Mouse (Mus musculus) layer of hippocampus, postnatal 14 days (tissue): ENCODE measurements around the gene Baiap2l1. TPM values are rescaled to one million over a fixed set of nuclear protein-coding genes. Genes with fewer than 3 reads are reported as not detected.
"Not testable (repeated sequence)": the region's sequence is repeated elsewhere in the genome, so short reads cannot be mapped to it uniquely, and the experiment has no call there.

Source experiments
- DNase-seq, 2 experiments: peaks; one replicate each; pipeline ENCODE4 v3.0.0; 2021 to 2022; ENCODE audit warnings: low spot score in 2 of 2, mixed read lengths in 1 of 2
- long read RNA-seq, 2 experiments: library from polyadenylated mRNA; stranded (forward); transcript quantifications; one replicate each; pipeline ENCODE4 v2.0.0; 2021
- total RNA-seq, 2 experiments: library from RNA; stranded (reverse); gene quantifications; 2 replicates each; pipeline ENCODE4 v1.2.3; 2021

Gene Baiap2l1
- total RNA-seq = 1 to 10 TPM in 1 of 2 experiments, under 1 TPM in 1; 0.57 to 1.4 TPM
- long read RNA-seq, experiment 1, partial matches to known transcripts = 1 of 1 reads
- long read RNA-seq, experiment 1, other reads (novel, unspliced or antisense) = 0 of 1 reads
- long read RNA-seq, experiment 2, partial matches to known transcripts = 0 of 4 reads
- long read RNA-seq, experiment 2, other reads (novel, unspliced or antisense) = 3 of 4 reads

DNA sequence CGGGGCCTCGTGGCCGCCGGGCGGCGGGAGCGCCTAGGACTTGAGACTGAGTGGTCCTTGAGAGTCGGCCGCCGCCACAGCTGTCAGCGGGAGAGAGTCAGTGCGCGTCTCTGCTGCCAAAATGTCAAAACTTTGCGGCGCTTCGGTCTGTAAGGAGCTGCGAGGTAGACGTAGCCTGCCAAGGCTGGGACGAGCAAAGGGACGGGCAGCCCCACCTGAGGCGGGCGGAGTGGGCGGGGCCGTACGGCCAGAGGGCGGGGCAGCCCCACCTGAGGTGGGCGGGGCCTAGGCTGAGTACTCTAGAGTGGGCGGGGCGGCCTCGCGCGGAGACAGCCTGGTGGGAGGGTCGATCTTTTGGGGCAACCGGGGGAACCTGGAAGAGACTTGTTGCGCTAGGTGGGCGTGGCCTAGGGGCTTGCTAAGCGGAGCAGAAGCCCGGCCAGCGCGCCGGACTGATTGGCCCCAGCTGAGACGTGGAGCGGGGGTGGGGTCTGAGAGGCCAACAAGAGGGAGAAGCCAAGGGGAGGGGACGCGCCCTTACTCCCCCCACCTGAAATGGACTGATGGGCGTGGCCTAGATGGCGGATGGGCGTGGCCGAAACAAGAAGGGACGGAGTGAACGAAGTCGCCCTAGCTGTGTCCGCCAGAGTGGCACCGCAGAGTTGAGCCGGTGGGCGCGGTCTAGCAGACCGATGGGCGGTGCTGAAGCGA is at the start of gene Baiap2l1:
Gene Baiap2l1, minus strand, starts transcription at position 232 of the 711 bp plus-strand sequence.
- peak; percentile 18 to 26 for DNase-seq

DNA sequence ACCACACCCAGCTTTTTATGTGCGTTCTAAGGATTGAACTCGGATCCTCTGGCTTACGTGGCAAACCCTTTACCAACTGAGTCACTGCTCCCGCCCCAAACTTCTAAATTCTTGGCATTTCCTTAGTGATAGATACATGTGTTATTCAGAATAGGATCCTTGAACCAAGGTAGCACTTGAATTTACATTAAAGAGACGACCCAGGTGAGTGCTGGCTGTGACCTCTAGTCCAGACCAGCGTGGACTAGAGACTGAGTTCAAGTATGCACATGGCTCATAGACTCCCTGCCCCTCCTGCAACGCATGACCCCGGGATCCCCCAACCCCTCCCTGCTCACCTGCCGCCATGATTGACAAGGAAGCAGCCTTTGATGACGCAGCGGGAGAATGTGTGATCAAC is 48.3 kb upstream of the Baiap2l1 start:
- DNase-seq = no peak

DNA sequence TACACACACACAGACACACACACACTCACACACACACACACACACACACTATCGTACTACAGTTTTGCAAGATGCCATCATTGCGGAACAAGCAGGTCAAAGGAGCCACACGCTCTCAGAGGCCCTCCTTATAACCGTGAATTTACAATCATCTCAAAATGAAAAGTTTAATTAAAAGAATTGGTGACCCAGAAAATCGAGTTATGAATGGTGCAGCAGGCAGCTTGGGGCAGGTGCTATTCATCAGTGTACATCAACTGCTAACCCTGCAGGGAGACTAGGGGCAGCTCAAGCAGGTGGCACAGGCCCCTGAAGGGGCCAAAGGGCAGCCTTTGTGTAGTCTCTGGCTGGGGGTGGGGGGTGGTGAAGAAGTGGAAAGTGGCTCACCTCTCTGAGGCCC is 42.9 kb upstream of the Baiap2l1 start:
- no peak for DNase-seq

DNA sequence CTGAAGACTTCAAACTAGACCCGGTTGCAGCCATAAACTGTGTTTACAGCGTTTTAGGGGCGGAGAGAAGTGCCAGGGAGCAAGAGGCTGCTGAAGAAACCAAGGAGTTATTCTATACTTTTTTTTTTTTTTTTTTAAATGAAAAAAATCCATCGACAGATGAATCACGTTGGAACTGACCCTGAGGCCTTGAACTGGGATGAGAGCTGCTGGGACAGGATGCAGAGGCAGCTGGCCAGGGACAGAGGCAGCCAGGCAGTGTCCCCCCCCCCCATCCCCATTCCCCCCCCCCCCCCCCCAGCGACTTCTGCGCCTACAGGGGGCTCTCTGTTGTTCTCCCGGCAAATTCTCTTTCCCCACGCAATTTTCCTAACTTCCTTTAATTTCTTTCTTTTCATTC is 39.7 kb upstream of the Baiap2l1 start:
- DNase-seq = no peak

DNA sequence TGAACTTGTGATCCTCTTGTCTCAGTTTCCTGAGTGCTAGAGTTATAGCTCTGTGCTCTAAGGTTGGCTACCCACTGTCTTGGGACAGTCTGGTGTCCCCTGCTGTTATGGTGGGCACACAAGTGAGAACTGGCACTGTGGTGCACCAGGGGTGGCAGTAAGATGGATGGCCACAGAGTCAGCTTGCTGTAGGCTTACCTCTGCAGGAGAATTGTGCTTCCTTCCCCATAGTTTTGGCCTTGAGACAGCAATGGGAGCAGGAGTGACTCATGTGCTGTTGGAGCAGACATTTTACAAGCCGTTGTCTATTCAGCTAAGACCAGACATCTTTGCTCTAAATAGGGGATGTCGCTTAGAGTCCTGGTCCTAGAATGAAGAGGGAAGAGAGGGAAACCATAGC is 36.2 kb upstream of the Baiap2l1 start:
- DNase-seq = no peak

DNA sequence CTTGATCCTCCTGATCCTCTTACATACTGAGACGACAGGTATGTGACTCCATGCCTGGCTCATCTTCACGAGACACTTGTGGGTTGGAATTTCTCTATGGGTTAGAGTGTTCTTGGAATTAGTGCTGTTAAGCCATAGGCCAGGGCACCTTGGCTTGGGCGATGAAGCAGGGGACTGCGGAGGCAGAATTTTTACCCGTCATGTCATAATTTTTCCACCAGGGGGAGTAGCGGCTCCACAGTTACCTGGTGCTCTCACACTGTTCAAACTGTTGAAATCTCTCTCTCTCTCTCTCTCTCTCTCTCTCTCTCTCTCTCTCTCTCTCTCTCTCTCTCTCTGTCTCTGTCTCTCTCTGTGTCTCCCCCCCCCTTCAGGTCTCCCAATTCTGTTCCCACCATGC is 29.9 kb upstream of the Baiap2l1 start:
- DNase-seq = peak; percentile 63 to 71

DNA sequence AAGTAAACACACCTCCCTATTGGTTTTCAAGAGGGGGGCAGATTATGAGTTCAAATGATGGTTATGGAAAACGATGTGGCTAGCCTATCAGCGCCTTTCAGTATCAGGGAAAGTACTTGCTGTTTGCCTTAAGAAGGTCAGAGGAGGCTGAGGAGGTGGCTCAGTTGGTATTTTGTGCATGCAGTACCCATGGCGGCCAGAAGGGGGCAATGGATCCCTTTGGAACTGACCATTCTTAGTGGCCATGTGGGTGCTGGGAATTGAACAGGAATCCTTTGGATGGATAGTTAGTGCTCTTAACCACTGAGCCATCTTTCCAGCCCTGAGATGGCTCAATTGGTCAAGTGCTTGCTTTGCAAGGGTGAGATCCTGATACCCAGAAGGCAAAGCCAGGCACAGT is 26.0 kb upstream of the Baiap2l1 start:
- no peak for DNase-seq

DNA sequence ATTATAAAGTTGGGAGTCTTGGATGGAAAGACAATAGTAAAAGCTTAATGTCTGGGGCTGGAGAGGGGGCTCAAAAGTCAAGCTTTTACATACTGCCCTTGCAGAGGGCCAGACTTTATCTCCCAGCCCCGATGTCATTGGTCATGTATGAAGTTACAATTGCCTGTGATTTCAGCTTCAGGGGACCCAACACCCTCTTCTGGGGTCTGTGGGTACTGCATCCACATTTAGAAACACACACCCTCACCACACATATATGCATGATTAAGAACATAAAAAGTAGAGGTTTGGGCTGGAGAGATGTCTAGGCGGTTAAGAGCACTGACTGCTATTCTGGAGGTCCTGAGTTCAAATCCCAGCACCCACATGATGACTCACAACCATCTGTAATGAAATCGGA is 23.9 kb upstream of the Baiap2l1 start:
- no peak for DNase-seq

DNA sequence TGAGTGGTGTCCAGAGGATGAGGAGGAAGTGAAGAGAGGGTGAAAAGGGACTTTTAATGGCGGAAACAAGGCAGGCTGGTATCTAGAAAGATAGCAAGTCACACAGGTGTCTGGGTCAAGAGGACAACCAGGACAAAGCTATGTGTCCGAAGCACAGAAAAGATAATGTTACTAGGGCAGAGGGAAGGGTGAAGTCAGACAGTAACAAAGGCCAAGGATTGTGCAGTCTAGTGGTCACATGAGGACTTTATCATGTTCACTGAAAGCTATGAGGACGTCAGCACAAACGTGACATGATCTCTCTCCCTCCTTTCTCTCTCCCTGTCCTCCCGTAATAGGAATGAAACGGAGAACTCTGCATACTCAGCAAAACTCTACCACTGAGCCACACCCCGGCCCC is 22.8 kb upstream of the Baiap2l1 start:
- DNase-seq = no peak

DNA sequence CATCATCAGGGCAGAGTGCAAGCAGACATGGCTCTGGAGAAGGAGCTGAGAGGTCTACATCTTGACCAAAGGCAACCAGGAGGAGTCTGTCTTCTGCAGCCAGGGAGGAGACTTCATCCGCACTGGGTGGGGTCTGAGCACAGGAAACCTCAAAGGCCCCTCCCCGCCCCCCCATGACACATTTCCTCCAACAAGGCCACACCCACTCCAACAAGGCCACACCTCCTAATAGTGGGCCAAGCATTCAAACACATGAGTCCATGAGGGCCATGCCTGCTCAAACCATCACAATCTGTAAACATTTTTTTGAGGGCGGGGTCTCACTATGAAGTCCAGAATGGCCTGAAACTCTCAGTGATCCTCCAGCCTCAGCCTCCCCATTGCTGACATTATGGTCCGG is 21.5 kb upstream of the Baiap2l1 start:
- no peak for DNase-seq

DNA sequence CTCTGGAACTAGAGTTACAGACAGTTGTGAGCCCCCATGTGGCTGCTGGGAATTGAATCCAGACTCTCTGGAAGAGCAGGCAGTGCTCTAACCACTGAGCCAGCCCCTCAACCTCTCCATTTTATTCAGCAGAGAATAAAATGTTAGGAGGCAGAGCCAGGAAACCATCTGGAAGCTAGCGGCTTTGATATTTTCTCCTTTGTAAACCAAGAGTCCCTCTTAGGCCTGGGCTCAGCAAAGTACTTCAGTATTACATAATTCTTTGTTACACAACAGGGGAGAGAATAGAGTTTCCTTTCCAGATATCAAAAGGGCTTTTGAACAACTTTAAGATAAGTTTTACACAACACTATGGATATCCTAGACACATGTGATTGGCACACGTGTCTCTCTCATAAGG is 15.0 kb upstream of the Baiap2l1 start:
- no peak for DNase-seq

DNA sequence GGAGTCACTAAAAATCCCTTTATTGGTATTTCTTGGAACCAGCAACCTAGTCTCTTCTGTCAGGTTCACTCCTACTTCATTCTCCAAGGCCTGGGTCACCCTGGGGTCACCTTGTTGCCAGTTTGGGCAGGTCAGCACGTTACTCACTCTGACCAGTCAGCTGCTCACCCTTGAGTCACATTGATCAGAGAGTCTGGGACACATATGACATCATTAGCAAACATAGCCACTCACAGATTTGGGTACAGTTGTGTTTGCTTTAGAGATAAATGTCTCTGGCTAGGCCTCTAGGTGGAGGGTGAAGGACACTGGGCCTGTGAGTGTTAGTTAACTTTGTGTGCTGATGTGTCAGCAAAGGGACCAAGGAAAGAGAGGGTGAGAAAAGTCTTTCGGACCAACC is 14.3 kb upstream of the Baiap2l1 start:
- DNase-seq = no peak

DNA sequence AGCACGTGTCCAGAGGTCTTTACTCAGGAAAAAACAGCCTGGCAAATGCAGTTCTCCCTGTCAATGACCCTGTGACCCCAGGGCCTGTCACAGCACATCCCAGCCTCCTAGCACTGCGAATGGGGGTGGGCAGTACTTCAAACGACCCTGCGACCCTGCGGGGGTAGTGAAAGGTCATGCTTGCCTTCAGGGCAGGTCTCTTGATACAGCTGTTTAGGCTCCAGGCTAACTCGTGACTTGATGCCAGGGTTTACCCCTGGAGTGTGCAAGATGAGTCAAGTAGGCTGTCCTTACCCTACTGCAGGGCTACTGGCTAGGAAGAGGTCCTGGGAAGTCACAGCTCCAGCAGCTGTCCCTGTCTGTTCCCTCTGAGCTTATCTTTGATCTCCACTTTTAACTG is 13.1 kb upstream of the Baiap2l1 start:
- DNase-seq = no peak

DNA sequence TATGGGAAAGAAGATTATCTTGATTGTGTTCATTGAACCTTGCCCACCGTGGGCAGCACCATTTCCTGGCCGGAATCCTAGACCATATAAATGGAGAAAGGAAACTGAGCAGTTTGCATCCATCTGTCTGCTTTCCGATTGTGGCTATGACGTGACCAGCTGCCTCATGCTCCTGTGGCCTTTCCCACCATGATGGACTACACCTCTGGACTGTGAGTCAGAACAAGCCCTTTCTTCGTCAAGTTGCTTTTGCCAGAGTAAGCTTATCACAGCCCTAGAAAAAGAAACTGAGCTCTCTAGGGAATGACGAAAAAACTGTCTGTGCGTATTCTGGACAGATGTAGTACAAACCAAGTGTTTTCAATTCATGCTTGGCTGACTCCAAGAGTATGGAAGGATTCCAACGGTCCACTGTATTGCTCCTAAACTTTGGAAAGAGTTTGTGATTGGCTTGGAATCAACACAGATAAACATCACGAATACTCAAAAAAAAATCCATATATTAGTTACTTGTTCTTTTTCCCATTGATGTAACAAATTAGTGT is 10.8 kb upstream of the Baiap2l1 start:
- no peak for DNase-seq

DNA sequence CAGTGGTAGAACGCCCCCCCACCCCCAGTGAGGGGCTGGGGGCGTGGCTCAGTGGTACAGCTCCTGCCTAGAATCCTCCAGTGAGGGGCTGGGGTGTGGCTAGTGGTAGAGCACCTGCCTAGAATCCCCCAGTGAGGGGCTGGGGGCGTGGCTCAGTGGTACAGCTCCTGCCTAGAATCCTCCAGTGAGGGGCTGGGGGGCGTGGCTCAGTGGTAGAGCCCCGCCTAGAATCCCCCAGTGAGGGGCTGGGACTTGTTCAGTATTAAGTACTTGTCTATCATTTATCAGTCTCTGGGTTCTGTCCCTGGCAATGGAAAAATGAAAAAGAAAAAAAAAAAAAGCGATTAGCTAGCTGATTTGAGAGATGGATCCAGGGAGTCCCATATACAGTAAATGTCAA is 8.6 kb upstream of the Baiap2l1 start:
- DNase-seq = not testable (repeated sequence)

DNA sequence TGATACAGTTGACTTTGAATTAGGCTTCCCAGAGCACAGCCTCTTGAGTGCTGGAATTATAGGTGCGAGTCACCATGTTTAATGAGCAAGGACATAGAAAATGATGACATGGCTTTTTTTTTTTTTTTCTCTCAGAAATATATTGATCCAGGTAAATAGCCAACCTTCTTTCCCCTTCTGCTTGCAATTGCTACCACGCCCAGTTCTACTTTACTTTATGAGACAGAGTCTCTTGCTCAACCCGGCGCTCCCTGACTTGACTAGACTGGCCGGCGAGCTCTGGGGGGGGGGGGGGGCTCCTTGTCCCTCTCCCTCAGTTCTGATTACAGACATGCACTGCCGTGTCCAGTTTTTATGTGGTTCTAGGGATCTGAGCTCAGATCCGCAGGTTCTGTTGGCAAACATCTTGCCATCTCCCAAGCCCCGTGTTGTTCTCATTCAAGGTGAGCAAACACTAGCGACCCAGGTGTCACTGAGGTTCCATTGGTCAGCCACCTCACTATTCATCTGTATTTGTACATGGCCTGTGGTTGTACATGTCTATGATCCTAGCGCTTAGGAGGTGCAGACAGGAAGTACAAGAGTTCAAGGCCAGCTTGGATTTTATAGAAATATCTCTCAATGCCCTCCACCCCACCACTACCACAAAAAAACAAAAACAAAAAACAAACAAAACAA is 6.9 kb upstream of the Baiap2l1 start:
- DNase-seq = no peak

DNA sequence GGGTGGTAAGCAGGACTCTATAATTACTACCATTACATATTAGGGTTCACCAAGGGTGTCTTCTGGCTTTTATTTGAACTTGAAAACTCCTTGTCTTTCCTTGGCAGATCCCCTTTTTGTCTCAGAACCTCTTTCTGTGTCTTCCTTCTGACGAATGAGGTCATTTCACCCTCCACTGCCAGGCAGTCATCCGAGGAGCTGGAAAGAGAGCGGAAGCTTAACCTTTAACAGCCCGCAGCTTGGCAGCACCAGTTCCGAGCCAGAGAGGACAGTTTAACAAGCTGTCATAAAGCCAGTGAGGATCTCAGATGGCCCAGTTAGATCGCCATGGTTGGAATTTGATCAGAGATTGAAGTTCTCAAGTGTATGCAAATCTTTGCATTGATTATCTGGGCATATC is 2.4 kb upstream of the Baiap2l1 start:
- DNase-seq = no peak

DNA sequence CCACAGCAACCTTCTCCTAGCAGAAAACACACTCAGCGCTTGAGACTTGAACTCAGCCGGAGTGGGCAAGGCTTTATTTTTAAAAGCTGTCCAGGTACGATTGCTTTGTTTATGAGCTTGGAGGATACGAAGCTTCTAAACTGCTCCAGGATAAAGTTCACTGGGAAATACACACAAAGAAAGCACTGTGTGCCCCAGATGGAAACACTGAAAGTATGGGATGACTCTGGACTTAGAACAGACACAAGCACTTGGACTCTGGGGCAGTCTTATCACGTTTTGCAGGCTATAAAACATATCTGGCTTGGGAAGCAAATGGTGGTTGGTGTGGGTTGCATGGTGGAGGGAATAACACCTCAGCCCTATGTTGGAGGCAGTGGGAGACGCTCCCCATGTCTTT is 2.0 kb upstream of the Baiap2l1 start:
- no peak for DNase-seq

DNA sequence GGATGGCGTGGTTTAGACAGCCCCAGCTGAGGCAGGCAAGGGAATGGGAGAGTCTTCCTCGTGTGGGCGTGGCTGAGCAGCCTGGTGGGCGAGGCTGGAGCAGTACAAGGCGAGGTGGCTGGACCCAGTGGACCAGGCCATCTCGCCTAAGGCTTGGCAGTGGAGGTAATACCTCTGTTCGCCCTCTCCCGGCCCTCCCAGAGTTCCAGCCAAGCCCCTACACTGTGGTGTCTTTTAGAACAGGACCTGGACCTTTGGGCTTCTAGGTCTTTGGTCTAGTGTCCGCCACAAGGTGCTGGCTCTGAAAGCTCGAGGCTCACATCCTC is 643 bp upstream of the Baiap2l1 start:
- DNase-seq = no peak

DNA sequence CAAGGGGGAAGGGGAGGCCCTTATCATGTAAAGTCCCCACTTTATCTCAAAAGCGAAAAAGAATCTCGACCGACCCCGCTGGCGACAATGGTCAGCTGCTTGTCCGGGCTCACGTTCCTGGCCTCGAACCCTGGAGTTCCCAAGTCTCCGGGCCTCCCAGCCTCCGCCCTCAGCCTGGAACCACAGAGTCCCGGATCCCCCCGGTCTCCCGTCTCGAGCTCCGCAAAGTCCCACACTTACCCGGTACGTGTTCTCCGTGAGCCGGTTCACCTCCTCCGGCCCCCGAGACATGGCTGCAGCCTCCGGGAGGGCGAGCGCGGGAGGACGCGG is 396 bp downstream of the Baiap2l1 start:
- no peak for DNase-seq

DNA sequence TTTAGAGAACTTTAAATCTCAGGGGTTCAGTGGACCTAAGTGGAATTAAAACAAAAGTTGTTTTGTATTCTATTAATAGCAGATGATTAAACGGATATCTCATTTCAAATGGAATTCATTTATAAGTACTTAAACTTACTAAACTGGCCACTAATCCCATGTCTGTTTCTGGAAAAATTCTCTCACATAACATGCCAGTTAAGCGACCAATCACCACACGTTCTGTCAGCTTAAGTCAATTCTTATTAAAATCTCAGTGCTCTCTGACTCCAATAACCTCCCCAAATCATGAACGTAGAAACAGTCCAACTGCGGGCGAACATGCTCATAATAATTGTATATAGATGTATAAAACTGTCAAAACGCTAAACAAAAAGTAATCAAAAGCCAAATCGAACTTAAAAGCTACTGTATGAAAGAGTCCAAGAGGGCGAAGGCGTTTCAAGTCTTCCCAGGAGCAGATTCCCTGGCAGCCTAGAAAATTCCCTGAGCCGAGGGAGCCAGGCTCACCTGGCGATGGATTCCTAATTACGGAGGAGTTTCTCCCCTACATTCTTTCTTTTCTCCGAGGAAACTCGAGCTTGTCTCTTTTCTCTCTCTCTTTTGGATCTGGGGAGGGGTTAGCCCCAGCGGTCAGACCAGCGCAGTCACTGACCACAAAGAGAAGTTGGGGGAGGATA is 996 bp downstream of the Baiap2l1 start:
- no peak for DNase-seq
